Mouse (Mus musculus): ENCODE measurements around the gene Zfp595. TPM values are rescaled to one million over a fixed set of nuclear protein-coding genes. Genes with fewer than 3 reads are reported as not detected.
A peak's percentile ranks its signal among the peaks of the same experiment; 100 is the strongest.
"Not testable (repeated sequence)": the region's sequence is repeated elsewhere in the genome, so short reads cannot be mapped to it uniquely, and the experiment has no call there.

Zfp595 gene
- 0.02 TPM in 1 of 2 replicates, not detected in the other for polyA plus RNA-seq (2012)

DNA sequence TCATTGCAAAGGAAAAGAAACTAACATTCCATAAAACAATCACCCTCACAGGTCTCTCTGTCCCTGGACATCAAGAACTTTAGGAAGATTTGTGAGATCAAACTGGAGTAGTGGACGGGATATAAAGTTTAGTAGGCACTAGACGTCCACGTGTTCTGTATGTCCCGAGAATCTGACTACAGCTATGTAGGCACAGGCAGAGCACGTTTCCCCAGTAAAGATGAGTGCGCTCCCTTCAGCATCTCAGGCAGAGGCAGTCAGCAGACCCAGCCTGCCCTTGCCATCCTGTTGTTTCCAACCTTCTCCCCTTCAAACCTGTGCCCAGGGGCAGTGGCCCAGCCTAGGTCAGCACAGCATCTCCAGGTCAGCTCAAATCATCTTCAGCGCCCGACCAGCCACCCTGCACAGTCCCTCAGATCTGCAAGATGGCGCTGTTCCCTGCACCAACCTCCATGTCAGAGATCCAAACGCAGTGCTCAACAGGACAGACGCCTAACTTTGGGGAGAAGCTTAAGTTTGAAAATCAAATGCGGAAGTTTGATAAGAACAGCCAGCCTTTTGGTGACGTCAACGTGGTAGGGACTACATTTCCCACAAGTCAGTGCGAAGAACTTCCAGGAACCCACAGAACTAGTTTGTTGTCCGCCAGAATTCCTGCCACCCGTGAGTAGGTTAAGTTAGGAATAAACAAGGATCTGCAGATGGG lies at the start of gene Zfp595:
TSS of gene Zfp595 (minus strand) at position 552 of the 706 bp plus-strand sequence.
- peaks cover 12% of the 10 kb centered on the region for H3K4me1 ChIP-seq (ENCODE audit: control insufficient read depth)
- no peak for TF ChIP-seq TAL1 (IDR thresholded peaks at IDR 0.05; ENCODE audit: low read length)
- no peak for TF ChIP-seq GATA1 (IDR thresholded peaks at IDR 0.05; ENCODE audit: low read length)
- no peaks in the 10 kb centered on the region for H3K27me3 ChIP-seq (ENCODE audit: control insufficient read depth)
- H3K36me3 ChIP-seq (ENCODE audit: control insufficient read depth): no peaks in the 10 kb centered on the region
- peak within 1 kb of the TSS; percentile 69 for H3K4me3 ChIP-seq (replicated peaks)
- 0 out of 2 replicates have a peak, but pooled peaks cover 3% of the 10 kb centered on the region for H3K9me3 ChIP-seq (ENCODE audit: control insufficient read depth, low read length)

DNA sequence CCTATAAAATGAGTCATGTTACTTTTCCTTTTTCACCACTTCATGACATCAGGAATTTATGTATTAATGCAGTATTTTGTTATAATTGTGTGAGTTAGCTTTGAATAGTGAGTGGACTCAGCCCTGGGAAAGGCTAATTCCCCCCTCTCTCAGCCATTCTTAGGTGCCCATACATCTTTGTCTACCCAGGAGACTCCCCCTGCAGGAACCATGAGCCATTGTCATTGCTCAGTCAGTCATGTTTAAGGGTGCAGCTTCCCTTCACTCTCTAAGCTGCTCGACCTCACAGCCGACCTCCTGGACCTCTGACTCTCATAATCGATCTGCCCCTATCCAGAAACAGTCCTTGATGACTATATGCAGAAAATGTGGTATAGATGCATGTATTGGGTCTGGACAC lies 43.9 kb upstream of the Zfp595 start:
- not testable (repeated sequence) for H3K36me3 ChIP-seq (ENCODE audit: control insufficient read depth); H3K4me3 ChIP-seq (replicated peaks); H3K27me3 ChIP-seq (ENCODE audit: control insufficient read depth); H3K4me1 ChIP-seq (ENCODE audit: control insufficient read depth); H3K9me3 ChIP-seq (ENCODE audit: control insufficient read depth, low read length)

DNA sequence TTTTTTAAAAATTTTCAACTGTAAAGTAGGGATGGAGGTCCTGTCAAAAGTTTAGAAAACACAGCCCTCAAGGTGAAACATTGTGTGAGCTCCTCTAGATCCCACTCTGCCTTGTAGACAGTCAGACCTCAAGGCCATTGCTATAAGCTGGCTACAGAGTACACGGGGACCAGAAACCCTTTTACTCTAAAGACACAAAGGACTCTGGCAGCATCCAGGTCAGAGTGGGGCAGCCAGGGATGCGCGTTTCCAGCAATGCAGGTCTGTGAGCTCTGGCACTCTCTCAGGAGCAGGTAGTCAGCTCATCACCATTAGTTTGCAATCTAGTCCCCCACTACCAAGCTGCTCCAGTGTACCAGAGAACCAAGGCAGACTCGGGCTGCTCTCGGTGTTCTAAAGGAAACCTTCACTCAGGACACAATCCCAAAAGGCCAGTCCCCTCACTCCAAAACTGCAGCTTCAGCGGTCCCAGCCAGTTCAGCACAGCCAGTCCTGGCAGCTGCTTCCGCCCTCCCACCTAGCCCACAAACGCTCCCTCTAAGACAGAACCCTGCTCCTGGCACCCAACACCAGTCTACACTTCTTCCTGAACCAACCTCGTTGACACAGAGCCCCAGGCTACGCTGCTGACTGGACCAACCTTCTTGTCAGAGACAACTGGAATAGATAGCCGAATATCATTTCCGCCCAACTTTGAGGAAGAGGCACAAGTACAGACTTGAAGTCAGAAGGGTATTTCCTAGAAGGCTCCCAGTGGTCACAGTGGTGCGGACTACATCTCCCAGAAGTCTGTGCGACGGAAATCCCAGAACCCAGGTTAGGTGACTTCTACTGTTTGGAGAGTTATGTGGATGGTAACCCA lies 42.9 kb upstream of the Zfp595 start, which contains the start of the genes Gm28041 and Zfp456:
TSS of gene Gm28041 (minus strand) at position 684 of the 862 bp plus-strand sequence.
TSS of gene Zfp456 (minus strand) at position 761 of the 862 bp plus-strand sequence.
- H3K27me3 ChIP-seq (ENCODE audit: control insufficient read depth); H3K9me3 ChIP-seq (ENCODE audit: control insufficient read depth, low read length); H3K36me3 ChIP-seq (ENCODE audit: control insufficient read depth); H3K4me1 ChIP-seq (ENCODE audit: control insufficient read depth): not testable (repeated sequence)
- peak within 1 kb of the TSS; percentile 58 for H3K4me3 ChIP-seq (replicated peaks)

DNA sequence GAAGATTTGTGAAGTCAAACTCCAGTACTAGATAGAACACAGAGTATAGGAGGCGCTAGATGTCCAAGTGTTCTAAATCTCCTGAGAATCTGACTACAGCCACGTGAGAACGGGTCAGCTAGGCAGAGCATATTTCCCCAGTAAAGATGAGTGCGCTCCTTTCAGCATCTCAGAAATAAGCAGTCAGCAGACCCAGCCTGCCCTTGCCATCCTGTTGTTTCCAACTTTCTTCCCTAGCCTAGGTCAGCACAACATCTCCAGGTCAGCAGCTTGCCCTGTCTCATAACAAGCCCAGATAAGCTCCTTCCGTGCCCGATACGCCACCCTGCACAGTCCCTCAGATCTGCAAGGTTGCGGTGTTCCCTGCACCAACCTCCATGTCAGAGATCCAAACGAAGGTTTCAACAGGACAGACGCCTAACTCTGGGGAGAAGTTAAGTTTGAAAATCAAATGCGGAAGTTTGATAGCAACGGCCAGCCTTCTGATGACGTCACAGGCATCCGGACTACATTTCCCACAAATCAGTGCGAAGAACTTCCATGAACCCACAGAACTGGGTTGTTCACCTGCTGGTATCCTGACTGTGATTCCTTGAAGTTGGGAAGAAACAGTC lies 27.9 kb upstream of the Zfp595 start, which contains the start of the genes Gm28044 and Zfp953:
TSS of gene Gm28044 (minus strand) at position 406 of the 614 bp plus-strand sequence.
TSS of gene Zfp953 (minus strand) at position 475 of the 614 bp plus-strand sequence.
- Histone ChIP-seq H3K36me3 (ENCODE audit: control insufficient read depth) (no peaks in the 10 kb centered on the region), H3K27me3 (ENCODE audit: control insufficient read depth) (no peaks in the 10 kb centered on the region), H3K4me3 (replicated peaks) (peak within 1 kb of the TSS; percentile 73), H3K4me1 (ENCODE audit: control insufficient read depth) (peaks cover 21% of the 10 kb centered on the region), H3K9me3 (ENCODE audit: control insufficient read depth, low read length) (no peaks in the 10 kb centered on the region)
- TF ChIP-seq TAL1 (IDR thresholded peaks at IDR 0.05; ENCODE audit: low read length) (no peak), GATA1 (IDR thresholded peaks at IDR 0.05; ENCODE audit: low read length) (no peak)

DNA sequence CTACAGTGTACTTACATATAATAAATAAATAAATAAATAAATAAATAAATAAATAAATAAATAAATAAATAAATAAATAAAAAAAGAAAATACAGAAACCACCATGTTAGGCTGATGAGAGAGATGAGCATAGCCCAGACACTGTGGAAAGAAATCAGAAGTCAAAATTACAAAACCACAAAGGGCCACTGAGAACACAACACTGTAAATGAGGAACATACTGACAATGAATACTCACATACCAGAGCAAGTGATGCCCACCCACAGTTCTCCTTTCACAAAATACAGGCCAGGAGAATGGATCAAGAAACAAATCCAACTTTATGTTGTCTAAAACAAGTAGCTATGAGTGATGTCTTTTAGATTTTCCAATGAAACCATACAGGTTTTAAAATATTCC lies 19.5 kb upstream of the Zfp595 start:
- H3K27me3 ChIP-seq (ENCODE audit: control insufficient read depth): no peaks in the 10 kb centered on the region
- no peaks in the 10 kb centered on the region for H3K4me1 ChIP-seq (ENCODE audit: control insufficient read depth)
- no peaks in the 10 kb centered on the region for H3K36me3 ChIP-seq (ENCODE audit: control insufficient read depth)
- TF ChIP-seq TAL1 (IDR thresholded peaks at IDR 0.05; ENCODE audit: low read length) (no peak), GATA1 (IDR thresholded peaks at IDR 0.05; ENCODE audit: low read length) (no peak)
- H3K4me3 ChIP-seq (replicated peaks): no peak overlapping the region
- H3K9me3 ChIP-seq (ENCODE audit: control insufficient read depth, low read length): no peaks in the 10 kb centered on the region

DNA sequence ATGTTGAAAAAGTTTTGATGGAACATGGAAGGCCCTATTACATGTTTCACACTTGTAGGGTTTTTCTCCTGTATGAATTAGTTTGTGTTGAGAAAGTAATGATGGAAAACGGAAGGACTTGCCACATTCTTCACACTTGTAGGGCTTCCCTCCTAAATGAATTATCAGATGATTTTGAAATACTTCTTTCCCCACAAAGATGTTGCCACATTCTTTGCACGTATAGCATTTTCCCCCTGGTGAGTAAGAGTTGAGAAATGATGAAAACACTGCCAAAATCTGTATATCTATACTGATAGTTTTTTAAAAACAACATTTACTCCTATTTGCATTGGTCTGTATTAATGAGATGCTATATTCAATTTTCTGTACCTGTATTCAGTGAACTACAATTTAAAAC lies 11.1 kb upstream of the Zfp595 start:
- Histone ChIP-seq H3K27me3 (ENCODE audit: control insufficient read depth) (no peaks in the 10 kb centered on the region), H3K4me1 (ENCODE audit: control insufficient read depth) (no peaks in the 10 kb centered on the region), H3K4me3 (replicated peaks) (no peak overlapping the region), H3K36me3 (ENCODE audit: control insufficient read depth) (peaks cover 17% of the 10 kb centered on the region), H3K9me3 (ENCODE audit: control insufficient read depth, low read length) (no peaks in the 10 kb centered on the region)
- TF ChIP-seq GATA1 (IDR thresholded peaks at IDR 0.05; ENCODE audit: low read length): no peak
- no peak for TF ChIP-seq TAL1 (IDR thresholded peaks at IDR 0.05; ENCODE audit: low read length)

DNA sequence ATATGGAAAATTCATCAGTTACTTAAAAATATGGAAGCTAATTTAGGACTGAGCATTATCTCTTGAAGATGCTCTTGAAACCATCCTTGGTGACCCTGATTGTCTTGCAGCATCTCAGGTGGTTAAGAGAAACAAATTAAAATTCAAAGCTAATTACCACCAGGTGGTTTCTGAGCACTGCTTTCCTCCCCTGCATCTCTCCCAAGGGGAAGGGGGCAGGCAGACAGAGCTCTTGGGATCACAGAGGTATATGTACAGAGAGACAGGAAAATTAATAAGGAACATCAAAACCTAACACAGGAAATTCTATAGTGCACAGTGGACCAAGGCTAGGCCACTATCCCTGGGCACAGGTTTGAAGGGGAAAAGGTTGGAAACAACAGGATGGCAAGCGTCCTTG lies 507 bp upstream of the Zfp595 start:
- TF ChIP-seq GATA1 (IDR thresholded peaks at IDR 0.05; ENCODE audit: low read length): no peak
- TF ChIP-seq TAL1 (IDR thresholded peaks at IDR 0.05; ENCODE audit: low read length): no peak
- 0 out of 2 replicates have a peak, but pooled peaks cover 3% of the 10 kb centered on the region for H3K9me3 ChIP-seq (ENCODE audit: control insufficient read depth, low read length)
- no peaks in the 10 kb centered on the region for H3K27me3 ChIP-seq (ENCODE audit: control insufficient read depth)
- H3K4me3 ChIP-seq (replicated peaks): peak overlapping the region; percentile 69
- H3K36me3 ChIP-seq (ENCODE audit: control insufficient read depth): no peaks in the 10 kb centered on the region
- peaks cover 12% of the 10 kb centered on the region for H3K4me1 ChIP-seq (ENCODE audit: control insufficient read depth)

DNA sequence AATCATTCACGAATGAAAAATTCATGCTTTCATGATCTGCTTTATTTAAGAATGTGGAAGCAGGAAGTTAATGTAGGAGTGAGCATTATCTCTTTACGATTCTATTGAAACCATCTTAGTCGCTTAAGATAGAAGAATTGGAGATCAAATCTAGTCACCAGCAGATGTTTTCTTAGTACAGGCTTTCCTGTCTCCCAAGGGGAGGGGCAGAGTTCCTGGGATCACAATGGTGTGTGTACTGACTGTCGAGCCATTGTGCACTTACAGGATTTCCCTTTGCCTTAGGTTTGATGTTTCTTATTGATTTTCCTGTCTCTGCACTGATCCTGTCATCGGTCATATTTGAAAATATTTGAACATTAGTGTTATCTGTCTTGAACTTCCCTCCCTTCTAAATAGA lies 25.7 kb downstream of the Zfp595 start:
- TF ChIP-seq TAL1 (IDR thresholded peaks at IDR 0.05; ENCODE audit: low read length): no peak

More for the DNA sequence above, 25.7 kb downstream of the Zfp595 start:
- Histone ChIP-seq H3K27me3 (ENCODE audit: control insufficient read depth) (no peaks in the 10 kb centered on the region), H3K4me3 (replicated peaks) (peak overlapping the region; percentile 84), H3K36me3 (ENCODE audit: control insufficient read depth) (no peaks in the 10 kb centered on the region), H3K4me1 (ENCODE audit: control insufficient read depth) (peaks cover 15% of the 10 kb centered on the region), H3K9me3 (ENCODE audit: control insufficient read depth, low read length) (peaks cover under 1% of the 10 kb centered on the region; the same call in 1 of the 2 replicates)

Measured in erythroblast, embryonic 14.5 days (primary cell).